Mouse (Mus musculus) left cerebral cortex, postnatal 36 days (tissue): ENCODE measurements around the gene Ctsz. TPM values are rescaled to one million over a fixed set of nuclear protein-coding genes. Genes with fewer than 3 reads are reported as not detected.

Experiments
- DNase-seq, 2 experiments: peaks; one replicate each; pipeline ENCODE4 v3.0.0; 2021 to 2022; ENCODE audit warnings: low spot score in 2 of 2, mixed read lengths in 1 of 2
- intact Hi-C: fragments of 180-260 bp; cut with DNase I; formaldehyde crosslinking; loops from one replicate; pipeline ENCODE4 v1.15.1; 2025
- total RNA-seq, 2 experiments: library from RNA; stranded (reverse); gene quantifications; 2 replicates each; pipeline ENCODE4 v1.2.3; 2021

Gene Ctsz
- total RNA-seq, result 10 to 100 TPM; 29.9 to 35.9 TPM

- intact Hi-C loops, result no loop called here
- DNase-seq, result peak; percentile 26 to 34
These were observed at the start of gene Ctsz for GRCm38 (mm10) chr2:174438737-174439449. Ctsz (minus strand) TSS chr2:174439039.

GRCm38 (mm10) chr2:174487005-174487404 is 48.2 kb upstream of the Ctsz start:
- intact Hi-C loops, result loop anchor here (5.0 kb wide), 1 partner anchor 170 kb away; no protein-coding TSS in a partner anchor
- no peak for DNase-seq

DNA sequence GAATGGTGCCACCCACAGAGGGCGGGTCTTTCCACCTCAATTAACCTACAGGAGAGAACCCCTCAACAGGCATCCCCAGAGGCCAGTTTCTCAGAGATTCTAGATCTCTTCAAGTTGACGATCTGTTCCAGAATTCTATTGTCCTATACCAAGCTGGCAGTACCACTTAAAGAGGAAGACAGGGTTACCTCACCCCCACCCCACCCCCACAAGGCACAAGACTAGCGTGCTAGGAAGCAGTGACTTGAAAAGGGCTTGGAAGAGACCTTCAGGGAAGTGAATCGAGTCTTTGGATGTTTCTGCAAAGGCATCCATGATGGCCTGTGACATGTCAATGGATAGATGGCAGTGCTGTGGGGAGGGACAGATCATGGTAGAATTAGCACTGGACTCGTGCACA is 39.9 kb upstream of the Ctsz start:
- DNase-seq, result no peak
- intact Hi-C loops, result no loop called here

GRCm38 (mm10) chr2:174477543-174478319 is 38.9 kb upstream of the Ctsz start:
- no peak for DNase-seq
- intact Hi-C loops, result no loop called here

DNA sequence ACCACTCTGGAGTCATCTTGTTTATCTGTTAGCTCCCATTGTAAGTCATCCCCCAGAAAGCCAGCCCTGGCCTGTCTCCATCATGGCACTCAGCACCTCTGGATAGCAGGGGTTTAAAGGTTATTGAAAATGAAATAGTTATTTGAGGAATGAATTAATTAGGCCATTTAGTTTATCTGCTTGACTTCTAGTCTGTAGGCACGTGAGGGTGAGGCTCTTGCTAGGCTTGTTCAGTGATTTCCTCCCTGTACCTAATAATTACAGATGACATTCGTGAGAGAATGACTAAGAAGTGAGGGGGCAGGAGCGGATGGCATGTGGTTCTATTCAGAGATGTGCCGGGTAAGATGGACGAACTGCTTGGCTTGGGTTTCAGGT is 34.7 kb upstream of the Ctsz start:
- DNase-seq, result no peak
- intact Hi-C loops, result no loop called here

DNA sequence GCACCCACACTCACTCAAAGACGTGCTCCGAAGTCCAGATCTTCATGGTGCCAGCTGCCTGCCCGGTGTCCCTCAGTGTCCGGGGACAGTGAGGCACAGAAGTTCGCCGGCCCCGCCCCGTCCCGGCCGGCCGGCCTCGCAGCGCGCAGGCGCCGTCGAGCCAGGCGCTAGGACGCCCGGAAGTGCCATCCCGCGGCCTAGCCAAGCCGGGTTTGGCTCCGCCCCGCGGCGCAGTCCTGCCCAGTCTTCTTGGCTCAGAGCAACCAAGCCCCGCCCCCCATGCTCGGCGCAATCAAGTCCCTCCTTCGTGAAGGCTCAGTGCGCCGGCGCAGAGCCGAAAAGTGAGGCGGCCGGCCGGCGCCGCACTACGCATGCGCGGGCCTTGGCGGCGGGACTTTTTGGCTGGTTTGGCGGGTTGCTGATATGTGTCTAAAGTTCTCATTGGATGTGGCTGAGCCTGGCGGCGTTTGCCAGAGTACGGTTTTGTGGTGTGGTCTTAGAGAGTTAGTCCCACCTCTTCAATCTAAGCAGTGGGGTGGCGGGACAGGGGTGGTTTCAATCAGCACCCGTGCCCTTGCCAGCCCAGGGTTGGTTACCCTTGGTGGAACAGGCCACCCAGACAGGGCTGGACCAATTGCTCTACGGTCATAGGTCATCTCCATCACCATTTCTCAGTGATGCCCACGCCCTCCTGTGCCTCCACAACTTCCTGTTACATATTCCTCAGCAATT is 34.1 kb upstream of the Ctsz start, which contains the start of gene Prelid3b:
Gene Prelid3b, minus strand, starts transcription at position 264 of the 732 bp plus-strand sequence.
- intact Hi-C loops, result no loop called here
- DNase-seq, result peak; percentile 98 to 99

- intact Hi-C loops, result no loop called here
These were observed 33.6 kb upstream of the Ctsz start for GRCm38 (mm10) chr2:174472407-174472806.

DNA sequence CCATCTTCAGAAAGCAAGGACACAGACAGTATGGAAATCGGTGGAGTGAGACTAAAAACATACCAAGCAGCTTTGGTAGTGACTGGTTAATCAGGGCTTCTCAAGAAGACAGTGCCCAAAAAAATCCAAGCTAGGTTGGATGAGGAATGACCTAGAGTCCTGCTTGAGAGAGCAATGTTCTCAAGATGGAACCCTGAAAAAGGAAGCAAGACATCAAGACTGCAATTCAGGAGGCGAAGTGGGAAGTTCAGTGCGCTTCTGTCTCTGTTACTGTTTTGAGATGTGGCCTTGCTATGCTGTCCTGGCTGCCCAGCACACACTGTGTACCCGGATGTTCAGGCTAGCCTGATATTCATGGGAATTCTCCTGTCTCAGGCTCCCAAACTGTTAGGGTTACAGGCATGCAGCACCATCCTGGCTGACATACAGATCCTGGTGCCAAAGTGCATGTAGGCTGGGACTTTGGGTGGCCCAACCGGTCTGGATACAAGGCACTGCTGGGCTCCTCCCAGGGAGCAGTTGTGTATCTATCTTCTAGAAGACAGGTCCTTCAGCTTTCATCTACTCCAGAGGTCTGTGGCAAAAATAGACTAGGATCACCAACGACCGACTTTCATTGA is 32.1 kb upstream of the Ctsz start:
- DNase-seq, result no peak
- intact Hi-C loops, result no loop called here

More at GRCm38 (mm10) chr2:174472407-174472806, 33.6 kb upstream of the Ctsz start:
- DNase-seq, result peak in 1 of 2 experiments; percentile 7

DNA sequence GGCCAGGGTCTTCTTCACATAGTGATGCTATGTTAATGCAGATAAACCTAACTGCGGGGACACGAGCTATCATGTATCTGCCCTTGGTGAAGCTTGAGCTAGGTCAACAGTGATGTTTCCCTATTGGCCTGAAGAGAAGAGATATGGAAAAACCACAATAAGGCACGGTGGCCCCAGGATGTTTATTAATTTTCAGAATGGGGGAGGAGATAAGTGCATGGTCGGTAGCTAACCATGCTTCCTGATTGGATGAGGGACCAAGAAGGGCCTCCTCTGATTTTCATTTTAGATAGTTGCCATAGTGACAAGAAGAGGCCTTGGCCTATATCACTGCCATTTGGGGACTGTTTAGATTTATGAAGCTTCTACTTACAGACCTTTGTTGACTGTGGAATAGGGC is 31.5 kb upstream of the Ctsz start:
- DNase-seq, result no peak
- intact Hi-C loops, result no loop called here

DNA sequence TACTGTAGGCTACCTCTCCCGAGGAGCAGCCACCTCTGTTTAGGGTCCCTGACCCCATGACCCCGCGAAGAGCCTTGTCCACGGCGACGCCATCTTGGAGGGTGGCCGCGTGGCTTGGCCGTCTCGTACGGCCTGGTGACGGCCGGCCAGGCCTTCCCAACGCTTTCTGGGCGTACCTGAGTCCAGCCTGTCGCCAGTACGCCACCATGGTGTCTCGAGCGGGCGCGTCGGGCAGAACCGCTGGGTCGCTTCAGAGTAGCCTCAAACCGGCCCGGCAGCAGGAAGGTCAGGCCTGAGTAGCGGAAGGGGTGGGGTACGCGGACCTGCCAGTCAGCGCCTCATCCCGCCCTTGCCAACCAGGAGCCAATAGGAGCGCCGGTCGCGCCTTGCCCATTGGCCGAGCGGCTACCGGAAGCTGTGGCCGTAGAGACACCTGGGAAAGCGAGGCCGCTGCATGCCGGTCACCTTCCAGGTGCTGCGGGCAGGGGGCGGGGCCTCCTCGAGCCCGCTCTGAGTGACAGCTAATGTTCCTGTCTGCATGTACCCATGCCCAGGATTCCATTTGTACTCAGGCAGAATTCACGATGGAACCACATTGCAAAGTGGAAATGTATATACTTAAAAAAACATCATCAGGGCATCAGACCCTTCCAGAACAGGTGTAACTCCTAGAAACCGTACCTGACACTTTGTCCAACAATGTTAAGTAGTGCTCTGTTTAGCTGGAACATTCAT is 25.1 kb upstream of the Ctsz start, which contains the start of gene Atp5e:
Gene Atp5e, minus strand, starts transcription at position 317 of the 735 bp plus-strand sequence.
- intact Hi-C loops, result loop anchor here (5.0 kb wide), 1 partner anchor 132 kb away; no protein-coding TSS in a partner anchor
- DNase-seq, result peak; percentile 96 to 97

GRCm38 (mm10) chr2:174463370-174463769 is 24.5 kb upstream of the Ctsz start:
- intact Hi-C loops, result loop anchor here (5.0 kb wide), 1 partner anchor 131 kb away; no protein-coding TSS in a partner anchor
- DNase-seq, result no peak

GRCm38 (mm10) chr2:174459365-174459764 is 20.5 kb upstream of the Ctsz start:
- DNase-seq, result no peak
- intact Hi-C loops, result no loop called here

- DNase-seq, result no peak
- intact Hi-C loops, result no loop called here
These were observed 14.8 kb upstream of the Ctsz start for GRCm38 (mm10) chr2:174453681-174454080.

- no peak for DNase-seq
- intact Hi-C loops, result no loop called here
These were observed 11.5 kb upstream of the Ctsz start, which contains the start of gene Tubb1 for GRCm38 (mm10) chr2:174450353-174450752. Tubb1 (plus strand) TSS chr2:174450695.

DNA sequence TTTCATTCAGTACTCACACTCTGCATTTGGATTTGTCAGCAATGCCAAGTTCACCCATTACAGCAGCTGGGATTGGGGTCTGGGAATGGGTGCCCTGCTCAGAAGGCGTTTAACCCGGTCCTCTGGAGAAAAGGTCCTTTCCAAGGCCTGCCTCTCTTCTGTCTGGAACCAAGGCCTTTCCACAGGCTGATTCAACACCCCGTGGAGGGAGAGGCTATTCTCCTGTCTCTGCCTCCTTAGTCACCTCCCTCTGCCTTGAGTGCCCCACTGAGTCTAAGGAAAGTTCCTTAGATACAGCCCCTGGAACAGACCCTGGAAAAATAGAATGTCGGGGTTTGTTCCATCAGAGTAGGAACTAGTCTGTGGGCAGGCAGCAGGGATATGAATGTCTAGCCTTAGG is 9.6 kb upstream of the Ctsz start:
- intact Hi-C loops, result no loop called here
- DNase-seq, result no peak

DNA sequence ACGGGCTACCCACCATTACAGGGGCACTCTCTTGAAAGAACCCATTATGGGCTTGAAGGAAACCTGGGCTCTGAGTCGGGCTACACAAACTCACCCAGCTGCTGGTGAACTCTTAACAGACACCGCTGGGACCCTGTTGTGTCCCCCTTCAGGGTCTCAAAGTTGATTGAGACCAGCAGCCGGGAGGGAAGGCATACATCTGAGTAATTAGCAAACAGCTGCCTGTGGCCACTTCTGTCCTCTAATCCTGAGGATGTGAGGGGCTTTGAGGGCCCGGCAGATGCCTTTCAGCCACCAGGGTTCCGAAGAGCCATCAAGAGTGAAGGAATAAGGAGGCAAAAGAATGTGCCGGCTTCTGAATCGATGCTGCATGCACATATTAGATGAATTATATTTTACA is 8.1 kb upstream of the Ctsz start:
- intact Hi-C loops, result no loop called here
- no peak for DNase-seq

- no peak for DNase-seq
- intact Hi-C loops, result no loop called here
These were observed 7.7 kb upstream of the Ctsz start for GRCm38 (mm10) chr2:174446492-174446891.

DNA sequence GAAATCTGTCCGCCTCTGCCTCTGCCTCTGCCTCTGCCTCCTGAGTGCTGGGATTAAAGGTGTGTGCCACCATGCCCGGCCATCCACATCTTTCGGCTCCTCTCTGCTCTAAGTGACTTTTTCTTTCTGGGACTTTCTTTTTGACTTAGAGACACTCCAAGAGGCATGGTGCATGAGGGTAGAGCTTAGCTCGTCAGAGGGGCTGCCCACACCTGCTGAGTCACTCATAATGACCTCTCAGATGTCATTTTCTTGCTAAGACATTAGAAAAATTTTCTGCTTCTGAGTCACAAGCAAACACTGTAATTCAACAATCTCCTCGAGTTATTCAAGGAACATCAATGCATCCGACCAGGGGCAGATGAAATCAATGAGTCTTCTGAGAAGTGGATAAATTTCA is 6.2 kb upstream of the Ctsz start:
- no peak for DNase-seq
- intact Hi-C loops, result no loop called here

DNA sequence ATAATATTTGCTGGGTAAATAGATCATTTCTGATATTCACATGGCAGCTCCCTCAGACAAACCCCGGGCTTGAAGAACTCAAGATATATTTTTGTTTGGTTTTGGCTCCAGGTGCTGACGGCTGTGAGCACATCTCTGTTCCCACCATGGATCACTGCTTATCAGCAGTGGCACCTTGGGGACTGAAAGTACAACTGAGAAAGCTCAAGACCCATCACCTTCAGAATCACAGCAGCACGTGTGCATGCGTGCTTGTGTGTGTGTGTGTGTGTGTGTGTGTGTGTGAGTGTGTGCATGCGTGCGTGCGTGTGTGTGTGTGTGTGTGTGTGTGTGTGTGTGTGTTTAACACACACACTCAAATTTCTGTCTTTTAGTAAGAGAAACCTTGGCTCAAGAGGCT is 5.5 kb upstream of the Ctsz start:
- DNase-seq, result no peak
- intact Hi-C loops, result no loop called here
